Mouse (Mus musculus) limb, embryonic 12.5 days (tissue): Measurements from ENCODE around the gene Kif5a. TPM values are rescaled to one million over a fixed set of nuclear protein-coding genes. Genes with fewer than 3 reads are reported as not detected.
A peak's percentile ranks its signal among the peaks of the same experiment; 100 is the strongest.

ENCODE experiments used
- ATAC-seq: fragments of 200-750 bp; cut with Nextera tagmentation; 2 replicates; pipeline ENCODE4 v1.8.0; 2017; ENCODE audit warnings: low read depth, moderate TSS enrichment; ENCODE audit not compliant: insufficient number of reproducible peaks, insufficient read depth, low FRiP score, low TSS enrichment
- H3K27ac ChIP-seq: fragments of 300-500 bp; sonication (generic); 2 replicates; pipeline ENCODE4 v1.5.1; 2016; ENCODE audit warnings: mild to moderate bottlenecking, moderate library complexity
- H3K27me3 ChIP-seq: fragments of 300-500 bp; sonication (generic); 2 replicates; pipeline ENCODE4 v1.6.1; 2016; ENCODE audit warnings: mild to moderate bottlenecking, moderate library complexity
- H3K36me3 ChIP-seq: fragments of 300-500 bp; sonication (generic); 2 replicates; pipeline ENCODE4 v1.6.1; 2016; ENCODE audit warnings: mild to moderate bottlenecking, moderate library complexity
- H3K4me1 ChIP-seq: fragments of 300-500 bp; sonication (generic); replicated peaks from 2 replicates; pipeline ENCODE4 v1.6.1; 2016
- H3K4me2 ChIP-seq: fragments of 300-500 bp; sonication (generic); 2 replicates; pipeline ENCODE4 v1.6.1; 2016; ENCODE audit warnings: mild to moderate bottlenecking, moderate library complexity
- H3K4me3 ChIP-seq: fragments of 300-500 bp; sonication (generic); replicated peaks from 2 replicates; pipeline ENCODE4 v1.5.1; 2016; ENCODE audit warnings: mild to moderate bottlenecking
- H3K9ac ChIP-seq: fragments of 300-500 bp; sonication (generic); replicated peaks from 2 replicates; pipeline ENCODE4 v1.6.1; 2016; ENCODE audit warnings: mild to moderate bottlenecking, moderate library complexity
- H3K9me3 ChIP-seq: fragments of 300-500 bp; sonication (generic); 2 replicates; pipeline ENCODE4 v1.6.1; 2016; ENCODE audit warnings: mild to moderate bottlenecking, moderate library complexity
- WGBS: fragments of 180-500 bp; shearing (Covaris S2); methylation state at CpG from one replicate; pipeline ENCODE4 v1.1.7; 2016; 5-methylcytosine and 5-hydroxymethylcytosine counted together
- polyA plus RNA-seq: library from polyadenylated mRNA; unstranded; fragments of >200 nt; fragmentation: Nextera tagmentation; extraction: Ambion mirVana; gene quantifications from 2 replicates; pipeline ENCODE4 v1.2.1, GENCODE M21; 2016

The Kif5a gene
- polyA plus RNA-seq, 1 experiment from 2014 or later = 5.6 TPM

GRCm38 (mm10) chr10:127288328-127288799, 25.2 kb upstream of the Kif5a start:
- peak overlapping the region; percentile 80 for H3K9ac ChIP-seq
- H3K4me2 ChIP-seq = peak overlapping the region; percentile 92
- peak overlapping the region; percentile 98 for H3K27ac ChIP-seq
- peaks cover 60% of the 10 kb centered on the region for H3K4me1 ChIP-seq
- 3% methylated on average over 27 of the region's 28 CpGs for WGBS
- H3K9me3 ChIP-seq = no peaks in the 10 kb centered on the region
- no peaks in the 10 kb centered on the region for H3K27me3 ChIP-seq
- H3K36me3 ChIP-seq = peaks cover 56% of the 10 kb centered on the region
- ATAC-seq = no peak
- peak overlapping the region; percentile 71 for H3K4me3 ChIP-seq

- WGBS = 0% methylated on average over 3 of the region's 3 CpGs
- H3K4me1 ChIP-seq = peaks cover 57% of the 10 kb centered on the region
These were observed 24.8 kb upstream of the Kif5a start for GRCm38 (mm10) chr10:127287936-127288293.

GRCm38 (mm10) chr10:127287271-127287935, 24.3 kb upstream of the Kif5a start:
- Histone ChIP-seq H3K27ac (peak overlapping the region; percentile 98), H3K27me3 (no peaks in the 10 kb centered on the region), H3K9me3 (no peaks in the 10 kb centered on the region), H3K4me3 (peak overlapping the region; percentile 71), H3K4me2 (peak overlapping the region; percentile 92), H3K36me3 (peaks cover 56% of the 10 kb centered on the region), H3K4me1 (peaks cover 54% of the 10 kb centered on the region), H3K9ac (peak overlapping the region; percentile 80)
- ATAC-seq = no peak
- WGBS = 71% methylated on average over 15 of the region's 15 CpGs

More at GRCm38 (mm10) chr10:127287936-127288293, 24.8 kb upstream of the Kif5a start:
- Histone ChIP-seq H3K27ac (peak overlapping the region; percentile 98), H3K9me3 (no peaks in the 10 kb centered on the region), H3K9ac (peak overlapping the region; percentile 80), H3K27me3 (no peaks in the 10 kb centered on the region), H3K4me3 (peak overlapping the region; percentile 71), H3K36me3 (peaks cover 56% of the 10 kb centered on the region), H3K4me2 (peak overlapping the region; percentile 92)
- ATAC-seq = no peak

GRCm38 (mm10) chr10:127286730-127287129, 23.6 kb upstream of the Kif5a start:
- Histone ChIP-seq H3K36me3 (peaks cover 58% of the 10 kb centered on the region), H3K9ac (0 out of 2 replicates have a peak overlapping the region, but pooled peaks have one; percentile 1), H3K4me3 (peak overlapping the region; percentile 71; the same call in 1 of the 2 replicates), H3K9me3 (no peaks in the 10 kb centered on the region), H3K4me1 (peaks cover 47% of the 10 kb centered on the region), H3K4me2 (peak overlapping the region; percentile 92), H3K27me3 (no peaks in the 10 kb centered on the region), H3K27ac (no peak overlapping the region)
- 64% methylated on average over 7 of the region's 7 CpGs for WGBS
- no peak for ATAC-seq

GRCm38 (mm10) chr10:127286194-127286593, 23.0 kb upstream of the Kif5a start:
- H3K27ac ChIP-seq = no peak overlapping the region
- no peak overlapping the region for H3K4me3 ChIP-seq
- H3K9ac ChIP-seq = no peak overlapping the region
- no peaks in the 10 kb centered on the region for H3K9me3 ChIP-seq
- peak overlapping the region; percentile 92; the same call in 1 of the 2 replicates for H3K4me2 ChIP-seq
- H3K36me3 ChIP-seq = peaks cover 63% of the 10 kb centered on the region
- H3K4me1 ChIP-seq = peaks cover 42% of the 10 kb centered on the region
- no peaks in the 10 kb centered on the region for H3K27me3 ChIP-seq
- no peak for ATAC-seq
- 75% methylated on average over 7 of the region's 7 CpGs for WGBS

- Histone ChIP-seq H3K9ac (peak overlapping the region; percentile 31; the same call in 1 of the 2 replicates), H3K4me2 (peak overlapping the region; percentile 4; the same call in 1 of the 2 replicates), H3K27ac (no peak overlapping the region), H3K4me3 (no peak overlapping the region), H3K4me1 (peaks cover 42% of the 10 kb centered on the region), H3K36me3 (peaks cover 69% of the 10 kb centered on the region), H3K9me3 (no peaks in the 10 kb centered on the region), H3K27me3 (no peaks in the 10 kb centered on the region)
- WGBS = 84% methylated on average over 13 of the region's 13 CpGs
- no peak for ATAC-seq
These were observed 22.5 kb upstream of the Kif5a start for GRCm38 (mm10) chr10:127285644-127286043.

- WGBS = 78% methylated on average over 11 of the region's 11 CpGs
These were observed 21.8 kb upstream of the Kif5a start for GRCm38 (mm10) chr10:127284724-127285500.

GRCm38 (mm10) chr10:127284105-127284622, 21.0 kb upstream of the Kif5a start:
- WGBS = 93% methylated on average over 7 of the region's 7 CpGs

More at GRCm38 (mm10) chr10:127284724-127285500, 21.8 kb upstream of the Kif5a start:
- H3K4me1 ChIP-seq = peaks cover 41% of the 10 kb centered on the region
- H3K36me3 ChIP-seq = peaks cover 76% of the 10 kb centered on the region
- H3K4me2 ChIP-seq = no peak overlapping the region
- H3K9me3 ChIP-seq = no peaks in the 10 kb centered on the region
- H3K9ac ChIP-seq = no peak overlapping the region
- no peak for ATAC-seq
- no peak overlapping the region; the same call in 1 of the 2 replicates for H3K27ac ChIP-seq
- H3K4me3 ChIP-seq = no peak overlapping the region
- H3K27me3 ChIP-seq = no peaks in the 10 kb centered on the region

GRCm38 (mm10) chr10:127282620-127283215, 19.6 kb upstream of the Kif5a start:
- H3K27ac ChIP-seq = no peak overlapping the region
- ATAC-seq = no peak

More at GRCm38 (mm10) chr10:127284105-127284622, 21.0 kb upstream of the Kif5a start:
- Histone ChIP-seq H3K9ac (no peak overlapping the region), H3K4me3 (no peak overlapping the region), H3K36me3 (peaks cover 84% of the 10 kb centered on the region), H3K4me2 (no peak overlapping the region), H3K27me3 (no peaks in the 10 kb centered on the region), H3K4me1 (peaks cover 35% of the 10 kb centered on the region), H3K27ac (0 out of 2 replicates have a peak overlapping the region, but pooled peaks have one; percentile 41), H3K9me3 (no peaks in the 10 kb centered on the region)
- no peak for ATAC-seq

GRCm38 (mm10) chr10:127281316-127281715, 18.2 kb upstream of the Kif5a start:
- no peaks in the 10 kb centered on the region for H3K9me3 ChIP-seq
- ATAC-seq = no peak
- peaks cover 100% of the 10 kb centered on the region for H3K36me3 ChIP-seq
- no peak overlapping the region for H3K9ac ChIP-seq
- no peak overlapping the region for H3K4me3 ChIP-seq
- no peaks in the 10 kb centered on the region for H3K27me3 ChIP-seq
- H3K4me1 ChIP-seq = peaks cover 15% of the 10 kb centered on the region
- no peak overlapping the region for H3K4me2 ChIP-seq
- 90% methylated on average over 8 of the region's 8 CpGs for WGBS
- H3K27ac ChIP-seq = no peak overlapping the region

More at GRCm38 (mm10) chr10:127282620-127283215, 19.6 kb upstream of the Kif5a start:
- Histone ChIP-seq H3K9ac (no peak overlapping the region), H3K4me3 (no peak overlapping the region), H3K4me2 (no peak overlapping the region), H3K4me1 (peaks cover 29% of the 10 kb centered on the region), H3K36me3 (peaks cover 98% of the 10 kb centered on the region), H3K9me3 (no peaks in the 10 kb centered on the region), H3K27me3 (no peaks in the 10 kb centered on the region)
- WGBS = 86% methylated on average over 13 of the region's 13 CpGs
